Mouse (Mus musculus) forebrain, embryonic 12.5 days (tissue): ENCODE results near the gene Incenp. TPM values are rescaled to one million over a fixed set of nuclear protein-coding genes. Genes with fewer than 3 reads are reported as not detected.
"Not testable (repeated sequence)": the region's sequence is repeated elsewhere in the genome, so short reads cannot be mapped to it uniquely, and the experiment has no call there.

Experiments
- ATAC-seq: fragments of 200-750 bp; cut with Nextera tagmentation; 2 replicates; pipeline ENCODE4 v1.8.0; 2017; ENCODE audit warnings: moderate TSS enrichment; ENCODE audit not compliant: low FRiP score
- H3K27ac ChIP-seq: fragments of 300-500 bp; sonication (generic); 2 replicates; pipeline ENCODE4 v1.5.1; 2016; ENCODE audit warnings: mild to moderate bottlenecking
- H3K27me3 ChIP-seq: fragments of 300-500 bp; sonication (generic); 2 replicates; pipeline ENCODE4 v1.6.1; 2016; ENCODE audit warnings: mild to moderate bottlenecking
- H3K36me3 ChIP-seq: fragments of 300-500 bp; sonication (generic); replicated peaks from 2 replicates; pipeline ENCODE4 v1.6.1; 2016; ENCODE audit warnings: mild to moderate bottlenecking
- H3K4me1 ChIP-seq: fragments of 300-500 bp; sonication (generic); 2 replicates; pipeline ENCODE4 v1.6.1; 2016
- H3K4me2 ChIP-seq: fragments of 300-500 bp; sonication (generic); 2 replicates; pipeline ENCODE4 v1.6.1; 2016; ENCODE audit warnings: mild to moderate bottlenecking, moderate library complexity
- H3K4me3 ChIP-seq: fragments of 300-500 bp; sonication (generic); replicated peaks from 2 replicates; pipeline ENCODE4 v1.5.1; 2016; ENCODE audit warnings: mild to moderate bottlenecking
- H3K9ac ChIP-seq: fragments of 300-500 bp; sonication (generic); 2 replicates; pipeline ENCODE4 v1.6.1; 2016; ENCODE audit warnings: mild to moderate bottlenecking
- H3K9me3 ChIP-seq: fragments of 300-500 bp; sonication (generic); 2 replicates; pipeline ENCODE4 v1.6.1; 2016
- WGBS: fragments of 180-500 bp; shearing (Covaris S2); methylation state at CpG from one replicate; pipeline ENCODE4 v1.1.7; 2016; 5-methylcytosine and 5-hydroxymethylcytosine counted together
- microRNA-seq: library from miRNA; unstranded; fragments of <30 nt; microRNA quantifications from one replicate; pipeline ENCODE4, GENCODE M21; 2017
- polyA plus RNA-seq: library from polyadenylated mRNA; unstranded; fragments of >200 nt; fragmentation: Nextera tagmentation; extraction: Ambion mirVana; gene quantifications from 2 replicates; pipeline ENCODE4 v1.2.1, GENCODE M21; 2016

Gene Incenp
- polyA plus RNA-seq, 1 experiment from 2014 or later, result 149 TPM

GRCm38 (mm10) chr19:9849368-9850075, 49.8 kb downstream of the Incenp start:
- not testable (repeated sequence) for H3K36me3 ChIP-seq, H3K9ac ChIP-seq, H3K4me3 ChIP-seq, H3K4me1 ChIP-seq, H3K27me3 ChIP-seq, ATAC-seq, H3K4me2 ChIP-seq, H3K27ac ChIP-seq, H3K9me3 ChIP-seq
- 58% methylated on average over 3 of the region's 3 CpGs for WGBS

- Histone ChIP-seq H3K4me3 (no peak within 1 kb of the TSS), H3K36me3 (no peaks in the 10 kb centered on the region), H3K4me1 (no peaks in the 10 kb centered on the region), H3K4me2 (no peak within 1 kb of the TSS), H3K27ac (no peak within 1 kb of the TSS), H3K27me3 (no peaks in the 10 kb centered on the region), H3K9ac (no peak within 1 kb of the TSS), H3K9me3 (no peaks in the 10 kb centered on the region)
- ATAC-seq, result no peak
- WGBS, result 87% methylated on average over 2 of the region's 2 CpGs
Observed at GRCm38 (mm10) chr19:9847262-9847661, 52.1 kb downstream of the Incenp start, which contains the start of gene Scgb2a2. Gene Scgb2a2 (plus strand): TSS chr19:9847562.

GRCm38 (mm10) chr19:9837341-9837715, 62.0 kb downstream of the Incenp start:
- WGBS, result 69% methylated on average over 2 of the region's 2 CpGs
- Histone ChIP-seq H3K27me3 (no peaks in the 10 kb centered on the region), H3K27ac (no peak overlapping the region), H3K4me3 (no peak overlapping the region), H3K4me1 (no peaks in the 10 kb centered on the region), H3K9ac (no peak overlapping the region), H3K36me3 (no peaks in the 10 kb centered on the region), H3K4me2 (no peak overlapping the region), H3K9me3 (no peaks in the 10 kb centered on the region)
- ATAC-seq, result peak; percentile 74

- not testable (repeated sequence) for H3K36me3 ChIP-seq, H3K9me3 ChIP-seq, H3K27ac ChIP-seq, H3K9ac ChIP-seq, H3K4me1 ChIP-seq, H3K27me3 ChIP-seq
- H3K4me2 ChIP-seq, result peak overlapping the region; percentile 37
- ATAC-seq, result peak; percentile 91
- peak overlapping the region; percentile 34 for H3K4me3 ChIP-seq
- WGBS, result 14% methylated on average over 20 of the region's 21 CpGs
Observed at GRCm38 (mm10) chr19:9836581-9837340, 62.6 kb downstream of the Incenp start.

Small RNA genes lying within 50 kb of the gene (microRNA-seq; reads per million reads assigned to microRNA genes)
- gene Gm22369, result not detected
- gene Gm24484, result not detected

Other genes with a start within 250 kb of the Incenp start
- gene Scgb2a2, start 52.0 kb downstream of the Incenp start, polyA plus RNA-seq, result not detected in 2 replicates
- gene Fth1, start 81.0 kb upstream of the Incenp start, polyA plus RNA-seq, result 1,239 and 1,358 TPM in 2 replicates
- 1.1 and 1.4 TPM in 2 replicates for gene Best1, start 102.1 kb upstream of the Incenp start, polyA plus RNA-seq
- gene Rab3il1, start 102.1 kb upstream of the Incenp start, polyA plus RNA-seq, result 19.0 and 22.7 TPM in 2 replicates
- 5.6 and 7.4 TPM in 2 replicates for gene Fads3, start 142.0 kb upstream of the Incenp start, polyA plus RNA-seq
- 184 and 187 TPM in 2 replicates for gene Fads2, start 202.2 kb upstream of the Incenp start, polyA plus RNA-seq